Mouse (Mus musculus) limb, embryonic 11.5 days (tissue): ENCODE results near the gene Ubash3a. TPM values are rescaled to one million over a fixed set of nuclear protein-coding genes. Genes with fewer than 3 reads are reported as not detected.

Experiments
- ATAC-seq: fragments of 200-750 bp; cut with Nextera tagmentation; 2 replicates; pipeline ENCODE4 v1.8.0; 2017; ENCODE audit warnings: low read depth; ENCODE audit not compliant: insufficient number of reproducible peaks, low FRiP score, low TSS enrichment
- DNase-seq: peaks from one replicate; pipeline ENCODE4 v3.0.0-alpha.2; 2015; ENCODE audit warnings: low spot score
- H3K27ac ChIP-seq: fragments of 300-500 bp; sonication (generic); replicated peaks from 2 replicates; pipeline ENCODE4 v1.5.1; 2014; ENCODE audit warnings: low read depth, mild to moderate bottlenecking, low read length
- H3K27me3 ChIP-seq: fragments of 300-500 bp; sonication (generic); 2 replicates; pipeline ENCODE4 v1.6.1; 2014; ENCODE audit warnings: mild to moderate bottlenecking, low read length, mixed read lengths; ENCODE audit not compliant: control insufficient read depth, insufficient read depth
- H3K36me3 ChIP-seq: fragments of 300-500 bp; sonication (generic); 2 replicates; pipeline ENCODE4 v1.6.1; 2014; ENCODE audit warnings: mild to moderate bottlenecking, low read length, moderate library complexity, mixed read lengths; ENCODE audit not compliant: control insufficient read depth, insufficient read depth
- H3K4me1 ChIP-seq: fragments of 300-500 bp; sonication (generic); 2 replicates; pipeline ENCODE4 v1.6.1; 2014; ENCODE audit warnings: low read length, mixed read lengths; ENCODE audit not compliant: control insufficient read depth, insufficient read depth
- H3K4me2 ChIP-seq: fragments of 300-500 bp; sonication (generic); 2 replicates; pipeline ENCODE4 v1.6.1; 2014; ENCODE audit warnings: low read depth, mild to moderate bottlenecking, moderate library complexity; ENCODE audit not compliant: severe bottlenecking
- H3K4me3 ChIP-seq: fragments of 300-500 bp; sonication (generic); 2 replicates; pipeline ENCODE4 v1.5.1; 2014; ENCODE audit warnings: low read depth, low read length
- H3K9ac ChIP-seq: fragments of 300-500 bp; sonication (generic); 2 replicates; pipeline ENCODE4 v1.6.1; 2014; ENCODE audit warnings: mild to moderate bottlenecking, low read length
- H3K9me3 ChIP-seq: fragments of 300-500 bp; sonication (generic); 2 replicates; pipeline ENCODE4 v1.6.1; 2016; ENCODE audit warnings: low read length; ENCODE audit not compliant: control insufficient read depth
- WGBS: fragments of 180-500 bp; shearing (Covaris S2); extraction: QIAGEN DNeasy Blood & Tissue Kit; methylation state at CpG from one replicate; pipeline ENCODE4 v1.1.7; 2014; 5-methylcytosine and 5-hydroxymethylcytosine counted together
- polyA plus RNA-seq: library from polyadenylated mRNA; unstranded; fragments of >200 nt; fragmentation: Nextera tagmentation; extraction: Ambion mirVana; gene quantifications from 2 replicates; pipeline ENCODE4 v1.2.1, GENCODE M21; 2014

The Ubash3a gene
- polyA plus RNA-seq, 1 experiment from 2014 or later, result 0.71 TPM

- Histone ChIP-seq H3K36me3 (no peaks in the 10 kb centered on the region), H3K4me2 (no peak overlapping the region), H3K4me1 (peaks cover 2% of the 10 kb centered on the region; the same call in 1 of the 2 replicates), H3K27me3 (no peaks in the 10 kb centered on the region), H3K9me3 (no peaks in the 10 kb centered on the region), H3K4me3 (no peak overlapping the region), H3K27ac (no peak overlapping the region), H3K9ac (no peak overlapping the region)
- no peak for DNase-seq
- 53% methylated on average over 19 of the region's 19 CpGs for WGBS
- no peak for ATAC-seq
These were observed 74.4 kb downstream of the Ubash3a start for GRCm38 (mm10) chr17:31281830-31282686.

- 29% methylated on average over 7 of the region's 7 CpGs for WGBS
- Histone ChIP-seq H3K9ac (no peak overlapping the region), H3K36me3 (no peaks in the 10 kb centered on the region), H3K27me3 (no peaks in the 10 kb centered on the region), H3K4me2 (no peak overlapping the region), H3K27ac (no peak overlapping the region), H3K4me1 (0 out of 2 replicates have a peak, but pooled peaks cover 2% of the 10 kb centered on the region), H3K4me3 (no peak overlapping the region), H3K9me3 (no peaks in the 10 kb centered on the region)
- no peak for ATAC-seq
- DNase-seq, result no peak
These were observed 75.0 kb downstream of the Ubash3a start for GRCm38 (mm10) chr17:31282687-31283053.

- no peak overlapping the region for H3K4me3 ChIP-seq
- no peak for DNase-seq
- 88% methylated on average over 2 of the region's 2 CpGs for WGBS
These were observed 78.2 kb downstream of the Ubash3a start for GRCm38 (mm10) chr17:31285867-31286266.

GRCm38 (mm10) chr17:31286492-31286891, 78.8 kb downstream of the Ubash3a start, which contains the start of gene Slc37a1:
Slc37a1 (plus strand) TSS chr17:31286792.
- no peak for ATAC-seq
- no peaks in the 10 kb centered on the region for H3K9me3 ChIP-seq
- no peak within 1 kb of the TSS for H3K4me2 ChIP-seq
- H3K36me3 ChIP-seq, result no peaks in the 10 kb centered on the region
- H3K9ac ChIP-seq, result no peak within 1 kb of the TSS
- DNase-seq, result no peak
- no peaks in the 10 kb centered on the region for H3K27me3 ChIP-seq
- H3K27ac ChIP-seq, result no peak within 1 kb of the TSS
- H3K4me3 ChIP-seq, result no peak within 1 kb of the TSS
- H3K4me1 ChIP-seq, result 0 out of 2 replicates have a peak, but pooled peaks cover 2% of the 10 kb centered on the region
- 89% methylated on average over 1 of the region's 1 CpGs for WGBS

More at GRCm38 (mm10) chr17:31285867-31286266, 78.2 kb downstream of the Ubash3a start:
- Histone ChIP-seq H3K4me1 (0 out of 2 replicates have a peak, but pooled peaks cover 2% of the 10 kb centered on the region), H3K9ac (no peak overlapping the region), H3K4me2 (no peak overlapping the region), H3K36me3 (no peaks in the 10 kb centered on the region), H3K27ac (no peak overlapping the region), H3K9me3 (no peaks in the 10 kb centered on the region), H3K27me3 (no peaks in the 10 kb centered on the region)
- ATAC-seq, result no peak

- 88% methylated on average over 3 of the region's 3 CpGs for WGBS
- no peak overlapping the region for H3K27ac ChIP-seq
- no peak for ATAC-seq
These were observed 79.5 kb downstream of the Ubash3a start for GRCm38 (mm10) chr17:31287216-31287615.

GRCm38 (mm10) chr17:31288999-31289726, 81.5 kb downstream of the Ubash3a start:
- 68% methylated on average over 7 of the region's 7 CpGs for WGBS
- ATAC-seq, result no peak
- no peak overlapping the region for H3K4me2 ChIP-seq
- no peak for DNase-seq
- H3K9ac ChIP-seq, result no peak overlapping the region
- H3K4me1 ChIP-seq, result no peaks in the 10 kb centered on the region
- H3K36me3 ChIP-seq, result no peaks in the 10 kb centered on the region
- no peaks in the 10 kb centered on the region for H3K9me3 ChIP-seq
- H3K27ac ChIP-seq, result no peak overlapping the region
- H3K27me3 ChIP-seq, result no peaks in the 10 kb centered on the region
- H3K4me3 ChIP-seq, result no peak overlapping the region

More at GRCm38 (mm10) chr17:31287216-31287615, 79.5 kb downstream of the Ubash3a start:
- Histone ChIP-seq H3K4me3 (no peak overlapping the region), H3K27me3 (no peaks in the 10 kb centered on the region), H3K4me1 (0 out of 2 replicates have a peak, but pooled peaks cover 2% of the 10 kb centered on the region), H3K4me2 (no peak overlapping the region), H3K9me3 (no peaks in the 10 kb centered on the region), H3K9ac (no peak overlapping the region), H3K36me3 (no peaks in the 10 kb centered on the region)
- DNase-seq, result no peak

GRCm38 (mm10) chr17:31290311-31290710, 82.6 kb downstream of the Ubash3a start:
- H3K9me3 ChIP-seq, result no peaks in the 10 kb centered on the region
- H3K9ac ChIP-seq, result no peak overlapping the region
- ATAC-seq (no peak), DNase-seq (no peak)
- no peaks in the 10 kb centered on the region for H3K4me1 ChIP-seq
- no peak overlapping the region for H3K27ac ChIP-seq
- no peak overlapping the region for H3K4me3 ChIP-seq
- H3K36me3 ChIP-seq, result no peaks in the 10 kb centered on the region
- no peak overlapping the region for H3K4me2 ChIP-seq
- peaks cover 7% of the 10 kb centered on the region for H3K27me3 ChIP-seq

GRCm38 (mm10) chr17:31290859-31291258, 83.2 kb downstream of the Ubash3a start:
- no peak for DNase-seq
- Histone ChIP-seq H3K4me1 (0 out of 2 replicates have a peak, but pooled peaks cover 4% of the 10 kb centered on the region), H3K9ac (no peak overlapping the region), H3K36me3 (no peaks in the 10 kb centered on the region), H3K4me3 (no peak overlapping the region), H3K4me2 (no peak overlapping the region), H3K9me3 (no peaks in the 10 kb centered on the region), H3K27ac (no peak overlapping the region), H3K27me3 (peaks cover 12% of the 10 kb centered on the region)
- no peak for ATAC-seq
- WGBS, result 66% methylated on average over 6 of the region's 6 CpGs
